Mouse (Mus musculus): ENCODE data around the gene Sp2. TPM values are rescaled to one million over a fixed set of nuclear protein-coding genes. Genes with fewer than 3 reads are reported as not detected.

Gene Sp2
- polyA plus RNA-seq, 1 experiment, result 13.9 TPM

DNA sequence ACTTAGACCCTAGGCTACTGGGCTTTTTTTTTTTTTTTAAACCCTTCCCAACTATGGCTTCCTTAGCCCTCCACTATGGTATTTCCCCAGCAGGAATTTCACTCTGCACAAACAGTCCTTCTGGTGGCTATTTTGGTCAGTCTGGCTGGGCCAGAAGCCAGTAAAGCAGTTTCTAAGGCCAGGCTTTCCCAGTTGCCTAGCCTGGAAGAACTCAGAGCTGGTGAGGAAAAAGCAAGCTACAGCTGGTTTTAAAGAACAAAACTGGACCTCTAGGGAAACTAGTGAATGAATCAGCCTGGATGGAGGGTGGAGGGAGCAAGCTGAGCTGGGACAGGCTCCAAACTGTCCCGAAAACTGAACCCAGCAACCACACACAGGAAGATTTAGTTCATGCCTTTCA lies 13.0 kb downstream of the Sp2 start:
- H3K79me2 ChIP-seq (ENCODE audit: control insufficient read depth, insufficient read depth), result peaks cover 70% of the 10 kb centered on the region
- H3K36me3 ChIP-seq (ENCODE audit: control insufficient read depth, insufficient read depth), result no peaks in the 10 kb centered on the region
- peaks cover 44% of the 10 kb centered on the region for H3K79me3 ChIP-seq (ENCODE audit: low read depth)
- no peaks in the 10 kb centered on the region for H3K27me3 ChIP-seq (ENCODE audit: control insufficient read depth, insufficient read depth, insufficient read length)
- H3K4me3 ChIP-seq (ENCODE audit: insufficient read depth, poor library complexity, severe bottlenecking), result no peak overlapping the region
- TF ChIP-seq CEBPB (IDR thresholded peaks at IDR 0.05; ENCODE audit: low read depth), result no peak
- TF ChIP-seq CTCF (IDR thresholded peaks at IDR 0.05; ENCODE audit: control insufficient read depth, insufficient read depth, insufficient read length), result no peak
- no peak for TF ChIP-seq MYOD1 (IDR thresholded peaks at IDR 0.05; ENCODE audit: control insufficient read depth, insufficient read length, low read depth)
- TF ChIP-seq USF1 (IDR thresholded peaks at IDR 0.05; ENCODE audit: low read depth), result no peak
- no peak for TF ChIP-seq MYOG (IDR thresholded peaks at IDR 0.05; ENCODE audit: control insufficient read depth, extremely low read depth, insufficient read length)
- no peak for TF ChIP-seq FOSL1 (IDR thresholded peaks at IDR 0.05; ENCODE audit: insufficient read depth, low read length, poor library complexity, severe bottlenecking)
- no peak overlapping the region for H3ac ChIP-seq (ENCODE audit: control insufficient read depth, insufficient read length, low read depth)

DNA sequence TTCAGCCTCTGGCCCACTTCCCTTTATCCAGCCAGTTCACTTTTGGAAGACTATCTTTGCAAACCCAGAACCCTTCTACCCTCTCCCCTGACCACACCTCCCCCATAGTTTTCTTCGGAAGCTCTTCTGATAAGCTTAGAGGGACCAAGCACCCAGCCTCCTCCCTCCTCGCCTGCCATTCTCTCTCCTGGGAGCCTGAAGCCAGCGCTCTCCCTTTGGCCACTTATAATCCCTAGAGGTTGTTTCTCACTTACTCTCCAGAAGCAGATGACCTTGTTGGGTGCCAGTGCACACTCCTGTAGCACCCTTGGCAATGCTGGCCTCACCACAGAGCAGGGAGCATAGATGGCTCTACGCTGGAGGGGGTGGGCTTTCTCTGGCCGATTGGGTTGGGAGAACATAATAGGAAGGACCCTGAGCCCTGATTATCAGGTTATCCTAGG lies 13.5 kb downstream of the Sp2 start:
- no peaks in the 10 kb centered on the region for H3K36me3 ChIP-seq (ENCODE audit: control insufficient read depth, insufficient read depth)
- peaks cover 39% of the 10 kb centered on the region for H3K79me3 ChIP-seq (ENCODE audit: low read depth)
- no peak overlapping the region for H3K4me3 ChIP-seq (ENCODE audit: insufficient read depth, poor library complexity, severe bottlenecking)
- TF ChIP-seq CTCF (IDR thresholded peaks at IDR 0.05; ENCODE audit: control insufficient read depth, insufficient read depth, insufficient read length) (no peak), MYOG (IDR thresholded peaks at IDR 0.05; ENCODE audit: control insufficient read depth, extremely low read depth, insufficient read length) (no peak), MYOD1 (IDR thresholded peaks at IDR 0.05; ENCODE audit: control insufficient read depth, insufficient read length, low read depth) (no peak), FOSL1 (IDR thresholded peaks at IDR 0.05; ENCODE audit: insufficient read depth, low read length, poor library complexity, severe bottlenecking) (no peak), CEBPB (IDR thresholded peaks at IDR 0.05; ENCODE audit: low read depth) (no peak), USF1 (IDR thresholded peaks at IDR 0.05; ENCODE audit: low read depth) (no peak), MAX (IDR thresholded peaks at IDR 0.05) (no peak)
- no peaks in the 10 kb centered on the region for H3K27me3 ChIP-seq (ENCODE audit: control insufficient read depth, insufficient read depth, insufficient read length)
- no peak overlapping the region for H3ac ChIP-seq (ENCODE audit: control insufficient read depth, insufficient read length, low read depth)
- H3K79me2 ChIP-seq (ENCODE audit: control insufficient read depth, insufficient read depth), result peaks cover 69% of the 10 kb centered on the region

DNA sequence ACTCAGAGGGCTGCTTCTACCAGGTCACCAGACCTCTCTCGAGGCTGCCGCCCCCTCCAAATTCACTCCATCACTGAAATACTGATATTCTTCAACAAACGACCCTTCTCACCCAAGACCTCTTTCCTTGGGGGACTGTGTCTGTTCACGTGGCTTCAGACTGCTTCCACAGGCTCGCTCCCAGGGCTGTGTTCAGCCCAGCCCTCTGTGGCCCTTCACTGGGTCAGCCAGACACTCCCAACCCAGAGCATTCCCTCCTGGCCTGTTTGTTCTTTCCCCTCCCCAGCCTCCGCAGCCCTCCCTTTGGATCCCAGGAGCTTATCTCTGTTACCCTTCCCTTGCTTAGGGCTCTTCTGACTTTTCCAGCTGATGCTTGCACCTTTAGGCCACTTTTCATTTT lies 14.3 kb downstream of the Sp2 start:
- Histone ChIP-seq H3K4me3 (ENCODE audit: insufficient read depth, poor library complexity, severe bottlenecking) (no peak overlapping the region), H3K79me3 (ENCODE audit: low read depth) (peaks cover 36% of the 10 kb centered on the region), H3K27me3 (ENCODE audit: control insufficient read depth, insufficient read depth, insufficient read length) (no peaks in the 10 kb centered on the region), H3K79me2 (ENCODE audit: control insufficient read depth, insufficient read depth) (peaks cover 67% of the 10 kb centered on the region), H3ac (ENCODE audit: control insufficient read depth, insufficient read length, low read depth) (no peak overlapping the region), H3K36me3 (ENCODE audit: control insufficient read depth, insufficient read depth) (no peaks in the 10 kb centered on the region)
- TF ChIP-seq MYOG (IDR thresholded peaks at IDR 0.05; ENCODE audit: control insufficient read depth, extremely low read depth, insufficient read length) (no peak), FOSL1 (IDR thresholded peaks at IDR 0.05; ENCODE audit: insufficient read depth, low read length, poor library complexity, severe bottlenecking) (no peak), MAX (IDR thresholded peaks at IDR 0.05) (no peak), CEBPB (IDR thresholded peaks at IDR 0.05; ENCODE audit: low read depth) (no peak), CTCF (IDR thresholded peaks at IDR 0.05; ENCODE audit: control insufficient read depth, insufficient read depth, insufficient read length) (no peak), MYOD1 (IDR thresholded peaks at IDR 0.05; ENCODE audit: control insufficient read depth, insufficient read length, low read depth) (no peak), USF1 (IDR thresholded peaks at IDR 0.05; ENCODE audit: low read depth) (no peak)

DNA sequence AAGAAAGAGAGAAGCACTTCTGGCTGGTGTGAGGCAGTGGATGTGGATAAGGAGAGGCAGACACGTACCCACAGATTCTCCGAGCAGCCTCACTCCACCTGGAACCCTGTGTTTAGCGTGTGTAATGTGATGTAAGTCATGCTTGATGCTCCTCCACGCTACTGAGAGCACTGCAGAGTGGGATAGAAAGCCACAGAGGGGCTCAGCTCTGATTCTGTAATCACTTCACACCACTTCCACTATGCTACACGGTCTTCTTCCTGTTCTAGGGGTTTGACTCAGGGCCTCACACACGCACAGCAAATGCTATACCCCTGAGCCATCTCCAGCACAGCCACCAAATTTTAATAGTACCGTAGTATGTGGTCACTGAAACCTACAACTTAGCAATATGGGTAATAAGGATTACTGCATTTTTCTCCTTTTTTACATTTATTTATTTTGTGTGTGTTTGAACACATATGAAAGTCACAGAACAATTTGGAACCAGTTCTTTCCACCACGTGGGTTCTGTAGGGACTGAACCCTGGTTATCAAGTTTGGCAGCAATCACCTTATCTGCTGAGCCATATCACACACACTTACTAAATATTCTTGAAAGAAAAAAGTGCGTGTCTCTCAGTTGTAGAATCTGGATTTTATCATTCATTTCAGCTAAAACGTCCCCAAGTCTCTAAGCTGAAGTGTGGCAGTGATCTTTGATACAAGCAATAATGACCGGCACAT lies 15.1 kb downstream of the Sp2 start:
- Histone ChIP-seq H3K36me3 (ENCODE audit: control insufficient read depth, insufficient read depth) (peaks cover 5% of the 10 kb centered on the region), H3K79me3 (ENCODE audit: low read depth) (peaks cover 32% of the 10 kb centered on the region), H3K4me3 (ENCODE audit: insufficient read depth, poor library complexity, severe bottlenecking) (no peak overlapping the region), H3ac (ENCODE audit: control insufficient read depth, insufficient read length, low read depth) (peak overlapping the region; percentile 41), H3K27me3 (ENCODE audit: control insufficient read depth, insufficient read depth, insufficient read length) (no peaks in the 10 kb centered on the region), H3K79me2 (ENCODE audit: control insufficient read depth, insufficient read depth) (peaks cover 61% of the 10 kb centered on the region)
- TF ChIP-seq FOSL1 (IDR thresholded peaks at IDR 0.05; ENCODE audit: insufficient read depth, low read length, poor library complexity, severe bottlenecking) (no peak), CTCF (IDR thresholded peaks at IDR 0.05; ENCODE audit: control insufficient read depth, insufficient read depth, insufficient read length) (no peak), USF1 (IDR thresholded peaks at IDR 0.05; ENCODE audit: low read depth) (no peak), MAX (IDR thresholded peaks at IDR 0.05) (no peak), MYOD1 (IDR thresholded peaks at IDR 0.05; ENCODE audit: control insufficient read depth, insufficient read length, low read depth) (no peak), MYOG (IDR thresholded peaks at IDR 0.05; ENCODE audit: control insufficient read depth, extremely low read depth, insufficient read length) (no peak), CEBPB (IDR thresholded peaks at IDR 0.05; ENCODE audit: low read depth) (no peak)

DNA sequence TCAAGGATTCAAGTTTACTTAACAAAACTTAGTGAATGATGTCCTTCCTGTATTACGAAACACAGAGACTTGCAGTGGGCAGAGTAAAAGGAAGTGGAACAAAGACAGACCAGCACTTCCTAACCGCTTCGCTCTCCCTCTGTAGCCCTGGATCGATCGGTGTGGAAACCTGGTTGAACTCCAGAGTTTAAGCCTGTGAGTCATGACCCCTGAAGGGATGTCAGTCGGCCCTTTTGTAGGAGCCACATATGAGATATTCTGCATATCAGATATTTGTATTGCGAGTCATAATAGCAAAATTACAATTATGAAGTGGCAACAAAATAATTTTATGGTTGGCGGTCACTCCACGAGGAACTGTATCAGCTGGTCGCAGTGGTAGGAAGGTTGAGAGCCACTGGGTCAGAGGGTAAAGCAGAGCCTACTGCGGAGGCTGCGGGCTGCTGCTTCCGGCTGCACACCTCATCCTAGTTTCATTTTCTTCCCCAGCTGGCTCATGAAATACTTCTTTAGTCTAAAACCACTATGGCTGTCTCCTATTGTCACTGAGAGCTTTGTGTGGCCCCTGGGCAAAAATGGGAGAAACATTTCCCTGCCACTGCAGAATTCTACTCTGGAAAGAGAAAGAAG lies 15.7 kb downstream of the Sp2 start:
- H3K4me3 ChIP-seq (ENCODE audit: insufficient read depth, poor library complexity, severe bottlenecking), result no peak overlapping the region
- peaks cover 10% of the 10 kb centered on the region for H3K36me3 ChIP-seq (ENCODE audit: control insufficient read depth, insufficient read depth)
- H3K79me3 ChIP-seq (ENCODE audit: low read depth), result peaks cover 28% of the 10 kb centered on the region
- peaks cover 54% of the 10 kb centered on the region for H3K79me2 ChIP-seq (ENCODE audit: control insufficient read depth, insufficient read depth)
- no peak overlapping the region for H3ac ChIP-seq (ENCODE audit: control insufficient read depth, insufficient read length, low read depth)
- peak; percentile 83 for TF ChIP-seq CEBPB (IDR thresholded peaks at IDR 0.05; ENCODE audit: low read depth)
- TF ChIP-seq FOSL1 (IDR thresholded peaks at IDR 0.05; ENCODE audit: insufficient read depth, low read length, poor library complexity, severe bottlenecking), result no peak
- no peaks in the 10 kb centered on the region for H3K27me3 ChIP-seq (ENCODE audit: control insufficient read depth, insufficient read depth, insufficient read length)

All from C2C12 (cell line).